8 mouse cellular contexts compared by ENCODE assay signal in genomic region chr19:5366175-5367052, GRCm38 (mm10). TPM values are rescaled to one million over a fixed set of nuclear protein-coding genes. Genes with fewer than 3 reads are reported as not detected.
A peak's percentile ranks its signal among the peaks of the same experiment; 100 is the strongest.
DNase-seq lines count a peak whose midpoint lies in the region; ATAC-seq and TF ChIP-seq lines count a peak whose summit lies in the region.

Gene Eif1ad, plus strand, starts transcription at chr19:5366741.

- H3K9me3 ChIP-seq in embryonic facial prominence, embryonic 13.5 days, result no peaks in the 10 kb centered on the region
- H3K9me3 ChIP-seq in limb, embryonic 12.5 days, result no peaks in the 10 kb centered on the region
- no peaks in the 10 kb centered on the region for H3K9me3 ChIP-seq in midbrain, embryonic 15.5 days

- peaks cover 55% of the 10 kb centered on the region for H3K36me3 ChIP-seq in embryonic facial prominence, embryonic 13.5 days
- H3K36me3 ChIP-seq in kidney, adult 2 months (ENCODE audit: control insufficient read depth, insufficient read depth, low read length), result peaks cover 1% of the 10 kb centered on the region; the same call in 1 of the 2 replicates
- H3K36me3 ChIP-seq in limb, embryonic 12.5 days, result peaks cover 58% of the 10 kb centered on the region
- H3K36me3 ChIP-seq in midbrain, embryonic 15.5 days (replicated peaks), result peaks cover 36% of the 10 kb centered on the region
- peaks cover 24% of the 10 kb centered on the region for H3K36me3 ChIP-seq in spleen, adult 2 months (ENCODE audit: control insufficient read depth, insufficient read depth, low read length)

- peak within 1 kb of the TSS; percentile 87 for H3K4me2 ChIP-seq in embryonic facial prominence, embryonic 13.5 days
- H3K4me2 ChIP-seq in limb, embryonic 12.5 days, result peak within 1 kb of the TSS; percentile 67
- H3K4me2 ChIP-seq in midbrain, embryonic 15.5 days, result peak within 1 kb of the TSS; percentile 90

- peak within 1 kb of the TSS; percentile 97 for H3K27ac ChIP-seq in embryonic facial prominence, embryonic 13.5 days
- peak within 1 kb of the TSS; percentile 83 for H3K27ac ChIP-seq in kidney, adult 2 months (ENCODE audit: insufficient read depth, low read depth, low read length)
- H3K27ac ChIP-seq in limb, embryonic 12.5 days, result peak within 1 kb of the TSS; percentile 96
- peak within 1 kb of the TSS; percentile 93 for H3K27ac ChIP-seq in midbrain, embryonic 15.5 days
- H3K27ac ChIP-seq in spleen, adult 2 months (ENCODE audit: insufficient read depth, low read length), result peak within 1 kb of the TSS; percentile 99

- no peak for TF ChIP-seq CTCF in kidney, adult 2 months (conservative IDR thresholded peaks at IDR 0.05; ENCODE audit: insufficient read depth, insufficient read length, low read depth, low read length)
- peak; percentile 42; the same call in 1 of the 2 replicates for TF ChIP-seq CTCF in spleen, adult 2 months (IDR thresholded peaks at IDR 0.05; ENCODE audit: extremely low read depth, insufficient read depth, insufficient read length, insufficient replicate concordance)

- peak; percentile 91 for ATAC-seq in embryonic facial prominence, embryonic 13.5 days (ENCODE audit: insufficient number of reproducible peaks, insufficient read depth, low FRiP score, low TSS enrichment, low read depth)
- peak; percentile 92 for ATAC-seq in limb, embryonic 12.5 days (ENCODE audit: insufficient number of reproducible peaks, insufficient read depth, low FRiP score, low TSS enrichment, low read depth)
- ATAC-seq in midbrain, embryonic 15.5 days (replicated peaks), result peak; percentile 95

- H3K4me1 ChIP-seq in embryonic facial prominence, embryonic 13.5 days, result peaks cover 19% of the 10 kb centered on the region
- peaks cover 9% of the 10 kb centered on the region for H3K4me1 ChIP-seq in kidney, adult 2 months (ENCODE audit: control insufficient read depth, insufficient read depth, low read length)
- peaks cover 17% of the 10 kb centered on the region for H3K4me1 ChIP-seq in limb, embryonic 12.5 days (replicated peaks)
- H3K4me1 ChIP-seq in midbrain, embryonic 15.5 days, result peaks cover 26% of the 10 kb centered on the region
- peaks cover 4% of the 10 kb centered on the region for H3K4me1 ChIP-seq in spleen, adult 2 months (ENCODE audit: control insufficient read depth, insufficient read depth, insufficient read length)

- DNase-seq in 3134 (ENCODE audit: extremely low read depth, insufficient read length, low spot score), result peak; percentile 96
- peak; percentile 93 for DNase-seq in adrenal gland, postnatal 36 days
- DNase-seq in heart, adult 18-20 months, result peak; percentile 95 to 98
- peak; percentile 98 for DNase-seq in kidney, adult 2 months
- DNase-seq in spleen, adult 2 months (ENCODE audit: low read depth in 1 of 2, low spot score in 2 of 2), result peak; percentile 86 to 98

- WGBS in embryonic facial prominence, embryonic 13.5 days, result under 1% methylated on average over 87 of the region's 92 CpGs
- under 1% methylated on average over 92 of the region's 92 CpGs for WGBS in kidney, adult 2 months
- under 1% methylated on average over 82 of the region's 92 CpGs for WGBS in limb, embryonic 12.5 days
- under 1% methylated on average over 86 of the region's 92 CpGs for WGBS in midbrain, embryonic 15.5 days
- under 1% methylated on average over 68 of the region's 92 CpGs for WGBS in spleen, adult 2 months

- no peaks in the 10 kb centered on the region for H3K27me3 ChIP-seq in embryonic facial prominence, embryonic 13.5 days
- no peaks in the 10 kb centered on the region for H3K27me3 ChIP-seq in kidney, adult 2 months (replicated peaks; ENCODE audit: control insufficient read depth, insufficient read depth, low read length)
- H3K27me3 ChIP-seq in limb, embryonic 12.5 days, result no peaks in the 10 kb centered on the region
- no peaks in the 10 kb centered on the region for H3K27me3 ChIP-seq in midbrain, embryonic 15.5 days (replicated peaks)
- no peaks in the 10 kb centered on the region for H3K27me3 ChIP-seq in spleen, adult 2 months (ENCODE audit: control insufficient read depth, insufficient read depth, low read length)

- H3K9ac ChIP-seq in embryonic facial prominence, embryonic 13.5 days, result peak within 1 kb of the TSS; percentile 89
- peak within 1 kb of the TSS; percentile 90 for H3K9ac ChIP-seq in limb, embryonic 12.5 days (replicated peaks)
- H3K9ac ChIP-seq in midbrain, embryonic 15.5 days, result peak within 1 kb of the TSS; percentile 64

- no peak for TF ChIP-seq POLR2A in kidney, adult 2 months (IDR thresholded peaks at IDR 0.05; ENCODE audit: low read depth, low read length)
- TF ChIP-seq POLR2A in spleen, adult 2 months (IDR thresholded peaks at IDR 0.05; ENCODE audit: low read depth, low read length), result 0 out of 2 replicates have a peak, but pooled peaks have one; percentile 23

- peak within 1 kb of the TSS; percentile 97 for H3K4me3 ChIP-seq in embryonic facial prominence, embryonic 13.5 days
- peak within 1 kb of the TSS; percentile 99 for H3K4me3 ChIP-seq in kidney, adult 2 months (ENCODE audit: insufficient read depth, low read depth, low read length)
- peak within 1 kb of the TSS; percentile 98 for H3K4me3 ChIP-seq in limb, embryonic 12.5 days (replicated peaks)
- H3K4me3 ChIP-seq in midbrain, embryonic 15.5 days, result peak within 1 kb of the TSS; percentile 87
- H3K4me3 ChIP-seq in spleen, adult 2 months (ENCODE audit: extremely low read depth, insufficient read depth, insufficient read length), result peak within 1 kb of the TSS; percentile 100

RNA-seq across cellular contexts. Expression of gene Eif1ad, which starts in this region (rescaled TPM):
- 10 to 100 TPM; 24.4 to 26.1 TPM for total RNA-seq in adrenal gland, postnatal 36 days (2021)
- 57.6 and 61.8 TPM in 2 replicates for polyA plus RNA-seq in embryonic facial prominence, embryonic 13.5 days (2015; fragmentation: Nextera tagmentation; extraction: Ambion mirVana)
- total RNA-seq in heart, adult 18-20 months (2021), result 10 to 100 TPM; 18.8 to 19.7 TPM
- 17.8 and 22.0 TPM in 2 replicates for polyA plus RNA-seq in kidney, adult 2 months (2012; rRNA removed)
- polyA plus RNA-seq in limb, embryonic 12.5 days (2016; fragmentation: Nextera tagmentation; extraction: Ambion mirVana), result 68.6 and 73.5 TPM in 2 replicates
- 43.6 and 43.8 TPM in 2 replicates for polyA plus RNA-seq in midbrain, embryonic 15.5 days (2015; fragmentation: Nextera tagmentation; extraction: Ambion mirVana)
- 17.4 and 20.0 TPM in 2 replicates for polyA plus RNA-seq in spleen, adult 2 months (2012; rRNA removed)

Comparison
In these comparisons a context has a peak if more than half of its experiments do, and no peak if none do; other contexts are left out.
1. Peak in every context shown above with its lines: DNase-seq, ATAC-seq, H3K4me3 ChIP-seq and H3K27ac ChIP-seq.